Mouse (Mus musculus) heart, embryonic 14.5 days (tissue): ENCODE measurements around the gene Nabp2. TPM values are rescaled to one million over a fixed set of nuclear protein-coding genes. Genes with fewer than 3 reads are reported as not detected.

ENCODE experiments used
- ATAC-seq: fragments of 200-750 bp; cut with Nextera tagmentation; 2 replicates; pipeline ENCODE4 v1.8.0; 2017; ENCODE audit warnings: low read depth, moderate TSS enrichment; ENCODE audit not compliant: insufficient number of reproducible peaks, insufficient read depth, low FRiP score
- H3K27ac ChIP-seq, 2 experiments: fragments of 200-500 bp in 1 of 2; fragments of 300-500 bp in 1 of 2; sonication (generic) in 1 of 2; replicated peaks in 1 of 2; 2 replicates each; pipeline ENCODE4 v1.5.1; 2012 to 2014; ENCODE audit warnings: low read depth in 2 of 2, low read length in 2 of 2, control low read depth in 1 of 2, mild to moderate bottlenecking in 1 of 2, mixed read lengths in 1 of 2; ENCODE audit not compliant: control insufficient read depth in 1 of 2, insufficient read depth in 1 of 2
- H3K27me3 ChIP-seq: fragments of 300-500 bp; sonication (generic); 2 replicates; pipeline ENCODE4 v1.6.1; 2014; ENCODE audit warnings: mild to moderate bottlenecking, low read length, control low read depth; ENCODE audit not compliant: control insufficient read depth, insufficient read depth
- H3K36me3 ChIP-seq: fragments of 300-500 bp; sonication (generic); 2 replicates; pipeline ENCODE4 v1.6.1; 2014; ENCODE audit warnings: mild to moderate bottlenecking, control low read depth, low read length, mixed read lengths; ENCODE audit not compliant: control insufficient read depth, insufficient read depth
- H3K4me1 ChIP-seq, 2 experiments: fragments of 200-500 bp in 1 of 2; fragments of 300-500 bp in 1 of 2; sonication (generic) in 1 of 2; 2 replicates each; pipeline ENCODE4 v1.6.1; 2012 to 2014; ENCODE audit warnings: low read length in 2 of 2, control low read depth in 1 of 2, mixed read lengths in 1 of 2; ENCODE audit not compliant: control insufficient read depth in 2 of 2, insufficient read depth in 2 of 2
- H3K4me2 ChIP-seq: fragments of 300-500 bp; sonication (generic); 2 replicates; pipeline ENCODE4 v1.6.1; 2014; ENCODE audit warnings: mild to moderate bottlenecking, low read length
- H3K4me3 ChIP-seq, 2 experiments: fragments of 200-500 bp in 1 of 2; fragments of 300-500 bp in 1 of 2; sonication (generic) in 1 of 2; 2 replicates each; pipeline ENCODE4 v1.5.1; 2012 to 2014; ENCODE audit warnings: low read length in 2 of 2, mild to moderate bottlenecking in 2 of 2, control low read depth in 1 of 2, low read depth in 1 of 2, moderate library complexity in 1 of 2; ENCODE audit not compliant: control insufficient read depth in 1 of 2, insufficient read depth in 1 of 2
- H3K9ac ChIP-seq: fragments of 300-500 bp; sonication (generic); 2 replicates; pipeline ENCODE4 v1.6.1; 2014; ENCODE audit warnings: mild to moderate bottlenecking, low read length
- H3K9me3 ChIP-seq: fragments of 300-500 bp; sonication (generic); 2 replicates; pipeline ENCODE4 v1.6.1; 2016; ENCODE audit warnings: low read length, control low read depth; ENCODE audit not compliant: control insufficient read depth
- WGBS: fragments of 180-500 bp; shearing (Covaris S2); extraction: QIAGEN DNeasy Blood & Tissue Kit; methylation state at CpG from one replicate; pipeline ENCODE4 v1.1.7; 2014; 5-methylcytosine and 5-hydroxymethylcytosine counted together
- polyA plus RNA-seq: library from polyadenylated mRNA; unstranded; fragments of >200 nt; fragmentation: Nextera tagmentation; extraction: Ambion mirVana; gene quantifications from 2 replicates; pipeline ENCODE4 v1.2.1, GENCODE M21; 2014

The Nabp2 gene
- polyA plus RNA-seq, 1 experiment from 2014 or later: 66.6 TPM

DNA sequence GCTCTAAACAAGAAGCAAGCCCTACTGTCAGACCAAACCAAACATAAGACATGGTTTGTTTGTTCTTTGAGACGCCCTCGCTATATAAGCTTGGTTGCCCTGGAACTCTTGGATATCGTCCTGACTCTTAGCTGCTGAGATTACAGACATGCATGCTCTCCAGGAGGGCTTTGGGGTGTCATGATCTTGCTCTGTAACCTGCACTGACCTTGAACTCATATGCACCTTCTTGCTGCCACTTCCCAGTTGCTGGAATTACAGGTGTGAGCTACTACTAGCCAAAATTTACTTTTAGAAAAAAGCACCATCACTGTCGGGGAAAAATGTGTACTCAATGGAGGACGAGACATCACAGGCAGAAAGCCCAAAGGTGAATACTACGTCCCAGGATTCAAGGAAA lies 41.7 kb downstream of the Nabp2 start:
- no peak for ATAC-seq
- Histone ChIP-seq H3K27me3 (no peaks in the 10 kb centered on the region), H3K4me1 (peaks cover 8 to 16% of the 10 kb centered on the region in 2 experiments), H3K4me3 (peak overlapping the region; percentile 68 to 69; a peak in 3 of 4 replicates), H3K9ac (peak overlapping the region; percentile 78), H3K4me2 (peak overlapping the region; percentile 89), H3K9me3 (no peaks in the 10 kb centered on the region), H3K36me3 (peaks cover 9% of the 10 kb centered on the region), H3K27ac (peak overlapping the region in 1 of 2 experiments; percentile 88; a peak in 3 of 4 replicates)
- 78% methylated on average over 6 of the region's 6 CpGs for WGBS

DNA sequence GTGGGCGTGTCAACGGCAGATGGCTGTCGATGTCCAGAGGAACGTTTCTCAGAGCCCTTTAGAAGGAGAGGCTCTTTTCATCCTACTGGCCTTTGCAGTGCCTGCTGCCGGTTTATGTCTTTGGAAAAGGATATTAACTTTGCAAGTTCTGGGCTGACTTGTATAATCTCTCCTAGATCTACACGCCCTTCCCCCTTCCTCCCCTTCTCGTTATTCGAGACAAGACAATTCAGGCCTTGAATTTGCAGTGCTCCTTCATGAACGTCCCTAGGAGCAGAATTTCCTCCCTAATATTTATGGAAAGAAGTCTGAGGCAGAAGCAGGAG lies 42.1 kb downstream of the Nabp2 start:
- Histone ChIP-seq H3K9me3 (no peaks in the 10 kb centered on the region), H3K36me3 (peaks cover 13% of the 10 kb centered on the region), H3K4me2 (peak overlapping the region; percentile 89), H3K4me3 (peak overlapping the region; percentile 68 to 69), H3K27me3 (no peaks in the 10 kb centered on the region), H3K27ac (peak overlapping the region; percentile 88 to 90), H3K4me1 (peaks cover 8 to 16% of the 10 kb centered on the region in 2 experiments), H3K9ac (peak overlapping the region; percentile 78)
- WGBS: 8% methylated on average over 9 of the region's 9 CpGs
- ATAC-seq: no peak

- H3K9ac ChIP-seq: peak within 1 kb of the TSS; percentile 78
- peak within 1 kb of the TSS; percentile 89 for H3K4me2 ChIP-seq
- peak; percentile 96 for ATAC-seq
- WGBS: under 1% methylated on average over 77 of the region's 87 CpGs
- H3K36me3 ChIP-seq: peaks cover 17% of the 10 kb centered on the region
- H3K27ac ChIP-seq: peak within 1 kb of the TSS; percentile 88 to 90
- H3K4me3 ChIP-seq: peak within 1 kb of the TSS; percentile 68 to 69
- no peaks in the 10 kb centered on the region for H3K9me3 ChIP-seq
- H3K4me1 ChIP-seq: peaks cover 8 to 16% of the 10 kb centered on the region in 2 experiments
- H3K27me3 ChIP-seq: no peaks in the 10 kb centered on the region
These were observed 42.7 kb downstream of the Nabp2 start, which contains the start of gene Coq10a for GRCm38 (mm10) chr10:128368402-128369217. Gene Coq10a (minus strand): TSS chr10:128368997.

DNA sequence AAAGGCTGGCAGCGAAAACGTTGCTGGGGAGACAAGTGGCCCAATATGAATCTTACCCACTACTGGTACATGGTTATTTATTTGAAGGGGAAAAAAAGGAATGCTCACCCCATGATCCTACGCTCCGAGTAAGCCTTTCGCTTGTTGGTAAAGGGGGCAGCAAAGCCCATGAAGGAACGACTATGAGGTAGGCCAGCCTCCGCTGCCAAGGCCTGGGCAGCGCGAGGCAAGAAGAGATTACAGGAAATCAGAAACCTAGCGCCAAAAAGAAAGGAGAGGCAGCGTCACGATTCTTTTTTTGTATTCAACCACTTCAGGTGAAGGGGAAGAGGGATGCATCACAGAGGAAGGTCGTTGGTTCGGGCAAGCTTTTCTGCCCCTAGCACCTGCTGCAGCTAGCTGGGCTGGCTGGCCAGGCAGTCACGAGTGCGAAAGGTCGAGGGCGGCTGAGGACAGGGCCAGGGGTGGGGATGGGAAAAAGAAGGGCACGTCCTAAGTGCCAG lies 43.3 kb downstream of the Nabp2 start:
- 18% methylated on average over 19 of the region's 19 CpGs for WGBS
- peak overlapping the region; percentile 78 for H3K9ac ChIP-seq
- peak overlapping the region; percentile 88 to 90 for H3K27ac ChIP-seq
- H3K27me3 ChIP-seq: no peaks in the 10 kb centered on the region
- H3K4me1 ChIP-seq: peaks cover 6 to 11% of the 10 kb centered on the region in 2 experiments
- ATAC-seq: no peak
- H3K4me3 ChIP-seq: peak overlapping the region; percentile 68 to 69
- H3K4me2 ChIP-seq: peak overlapping the region; percentile 89
- no peaks in the 10 kb centered on the region for H3K9me3 ChIP-seq
- H3K36me3 ChIP-seq: peaks cover 24% of the 10 kb centered on the region

GRCm38 (mm10) chr10:128362568-128362967 lies 48.7 kb downstream of the Nabp2 start:
- WGBS: 44% methylated on average over 3 of the region's 3 CpGs
- Histone ChIP-seq H3K9me3 (no peaks in the 10 kb centered on the region), H3K9ac (no peak overlapping the region), H3K27me3 (no peaks in the 10 kb centered on the region), H3K4me1 (no peaks in the 10 kb centered on the region; a peak in 1 of 4 replicates), H3K27ac (no peak overlapping the region), H3K36me3 (peaks cover 77% of the 10 kb centered on the region), H3K4me2 (no peak overlapping the region), H3K4me3 (no peak overlapping the region)
- ATAC-seq: no peak

- Histone ChIP-seq H3K36me3 (peaks cover 85% of the 10 kb centered on the region), H3K27ac (no peak overlapping the region), H3K4me2 (no peak overlapping the region), H3K4me1 (no peaks in the 10 kb centered on the region), H3K4me3 (no peak overlapping the region), H3K9ac (no peak overlapping the region; the same call in 1 of the 2 replicates), H3K9me3 (no peaks in the 10 kb centered on the region), H3K27me3 (no peaks in the 10 kb centered on the region)
- WGBS: 76% methylated on average over 6 of the region's 6 CpGs
- no peak for ATAC-seq
These were observed 49.5 kb downstream of the Nabp2 start for GRCm38 (mm10) chr10:128361836-128362235.

- Histone ChIP-seq H3K9me3 (no peaks in the 10 kb centered on the region), H3K36me3 (peaks cover 98% of the 10 kb centered on the region), H3K9ac (no peak overlapping the region), H3K4me3 (no peak overlapping the region), H3K27me3 (no peaks in the 10 kb centered on the region), H3K27ac (no peak overlapping the region), H3K4me1 (no peaks in the 10 kb centered on the region), H3K4me2 (no peak overlapping the region)
- ATAC-seq: no peak
- 65% methylated on average over 6 of the region's 6 CpGs for WGBS
These were observed 52.1 kb downstream of the Nabp2 start for GRCm38 (mm10) chr10:128359226-128359625.
